Mouse (Mus musculus) cerebellum, postnatal 4 days (tissue): ENCODE measurements around the gene B3galt5.

Experiments
- DNase-seq, 2 experiments: peaks; one replicate each; pipeline ENCODE4 v3.0.0; 2022; ENCODE audit warnings: low spot score in 2 of 2, mixed read lengths in 1 of 2

The B3galt5 gene

GRCm38 (mm10) chr16:96235366-96235970, at the start of gene B3galt5:
TSS of gene B3galt5 (plus strand) at chr16:96235801.
- DNase-seq, result no peak

- DNase-seq, result no peak
Measured at GRCm38 (mm10) chr16:96187619-96188018, 48.0 kb upstream of the B3galt5 start.

DNA sequence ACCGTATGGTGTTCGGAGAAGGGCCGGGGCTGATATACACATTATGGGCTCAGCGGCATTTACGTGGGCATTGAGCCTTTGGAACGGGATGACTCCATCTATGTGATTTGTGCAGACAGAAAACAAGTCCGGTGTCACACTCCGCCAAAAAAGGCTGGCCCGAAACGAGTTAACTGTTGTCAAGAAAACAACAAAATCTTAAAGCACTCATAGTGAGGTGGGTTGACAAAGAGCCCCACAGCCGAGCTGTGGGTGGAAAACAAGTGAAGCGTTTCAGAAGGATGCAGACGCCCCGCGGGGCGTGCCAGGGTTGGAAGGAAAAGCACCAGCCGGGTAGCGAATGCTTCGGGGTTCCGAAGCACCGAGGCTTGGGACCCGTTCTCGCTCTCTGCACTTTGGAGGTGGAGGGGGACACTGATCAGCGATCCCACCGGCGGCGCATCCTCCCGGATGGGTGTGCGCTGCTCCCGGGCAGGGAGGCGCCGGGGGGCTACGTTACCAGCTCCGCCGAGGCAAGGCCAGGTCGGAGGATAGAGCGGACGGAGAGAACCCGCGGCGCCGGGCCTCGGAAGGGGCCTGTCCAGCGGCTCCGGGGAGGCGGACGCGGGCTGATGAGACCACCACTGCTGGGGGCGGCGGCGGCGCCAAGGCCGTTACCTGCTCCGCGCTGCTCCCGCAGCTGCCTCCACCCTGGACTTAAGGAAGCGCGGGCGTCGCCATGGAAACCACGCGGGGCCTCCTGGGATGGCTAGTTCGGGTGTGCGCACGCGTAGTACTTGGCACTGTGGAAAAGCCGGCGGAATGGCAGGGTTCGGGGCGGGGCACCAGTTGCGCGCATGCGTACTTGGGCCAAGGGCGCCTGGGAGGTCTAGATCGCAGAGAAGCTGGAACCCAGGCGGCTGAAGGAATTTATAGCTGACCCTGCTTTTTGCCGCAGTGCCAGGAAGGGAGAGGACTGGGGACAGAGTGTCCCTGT, 43.8 kb upstream of the B3galt5 start, which contains the start of gene Lca5l:
Gene Lca5l (minus strand): TSS at position 741 of the 976 bp plus-strand sequence.
- DNase-seq, result peak; percentile 99

DNA sequence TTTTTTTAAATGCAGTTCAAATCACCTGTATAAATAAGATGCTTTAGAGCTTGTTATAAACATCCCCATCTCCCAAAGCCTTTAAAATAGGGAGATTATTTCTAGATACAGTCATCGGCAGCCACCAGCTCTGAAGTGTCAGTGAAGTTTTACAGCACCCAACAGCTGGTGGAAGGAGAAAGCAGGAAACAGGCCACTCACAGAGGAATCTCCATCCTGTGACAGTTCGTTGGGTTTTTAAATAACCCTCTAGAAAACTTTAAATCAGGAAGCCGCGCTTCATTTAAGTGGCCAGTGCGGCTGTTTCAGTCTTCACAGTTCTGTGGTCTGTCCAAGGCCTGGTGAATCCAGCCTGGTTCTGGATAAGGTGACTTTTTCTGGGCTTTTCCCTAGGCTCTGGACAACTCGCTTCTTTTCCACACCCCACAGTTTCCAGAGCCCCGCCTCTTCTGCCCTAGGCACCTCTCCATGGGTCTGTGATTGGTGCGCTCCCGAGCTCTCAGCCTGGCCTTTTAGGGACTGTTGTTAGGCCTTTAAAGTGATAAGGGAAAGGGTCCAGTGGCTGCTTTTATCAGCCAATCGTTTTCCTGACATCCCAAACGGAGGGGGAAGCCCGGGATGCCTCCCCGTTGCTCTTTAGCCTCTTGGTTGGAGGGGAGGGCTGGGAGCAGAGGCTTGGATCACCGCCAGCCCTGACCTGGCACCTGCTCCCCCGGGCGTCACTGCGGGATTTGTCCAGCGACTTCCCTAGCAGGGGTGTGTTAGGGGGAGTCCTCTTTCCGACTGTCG, 35.5 kb upstream of the B3galt5 start, which contains the start of gene Sh3bgr:
Gene Sh3bgr (plus strand): TSS at position 538 of the 789 bp plus-strand sequence.
- DNase-seq, result peak; percentile 29 to 44

DNA sequence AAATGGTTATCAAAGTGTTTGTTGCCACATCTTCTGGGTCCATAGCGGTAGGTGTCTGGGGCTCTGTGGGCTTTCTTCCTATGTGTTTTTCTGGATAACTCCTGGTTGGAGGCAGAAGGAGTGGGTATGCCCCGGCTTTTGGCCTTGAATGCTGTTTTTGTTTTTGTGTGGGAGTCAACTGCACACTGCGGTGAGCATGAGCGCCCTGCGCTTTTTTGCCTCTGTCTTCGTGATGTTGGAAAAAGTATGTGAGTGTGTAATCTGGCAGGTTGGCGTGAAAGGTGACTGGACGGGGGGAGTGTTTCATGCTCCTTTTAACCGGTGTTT, 34.9 kb upstream of the B3galt5 start:
- no peak for DNase-seq

GRCm38 (mm10) chr16:96201485-96202232, 33.9 kb upstream of the B3galt5 start:
- DNase-seq, result no peak

DNA sequence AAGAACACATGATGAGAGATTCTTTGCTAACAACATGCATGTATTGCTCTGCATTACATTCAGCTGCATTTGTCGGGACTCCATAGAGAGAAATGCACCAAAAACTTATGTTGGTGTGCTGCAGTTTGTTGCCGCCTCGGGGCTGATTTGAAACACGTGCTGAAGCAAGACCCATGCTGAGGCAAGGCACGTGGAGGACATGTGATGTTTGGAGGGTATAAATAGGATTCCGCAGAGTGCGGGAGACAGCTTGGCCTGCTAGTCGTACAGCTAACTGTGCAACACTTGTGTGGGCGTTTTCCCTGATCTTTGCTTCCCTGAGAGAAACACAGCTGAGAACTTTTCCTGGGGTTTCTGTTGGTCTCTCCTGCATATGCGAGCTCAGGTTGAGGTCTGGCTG, 25.8 kb upstream of the B3galt5 start:
- DNase-seq, result no peak

DNA sequence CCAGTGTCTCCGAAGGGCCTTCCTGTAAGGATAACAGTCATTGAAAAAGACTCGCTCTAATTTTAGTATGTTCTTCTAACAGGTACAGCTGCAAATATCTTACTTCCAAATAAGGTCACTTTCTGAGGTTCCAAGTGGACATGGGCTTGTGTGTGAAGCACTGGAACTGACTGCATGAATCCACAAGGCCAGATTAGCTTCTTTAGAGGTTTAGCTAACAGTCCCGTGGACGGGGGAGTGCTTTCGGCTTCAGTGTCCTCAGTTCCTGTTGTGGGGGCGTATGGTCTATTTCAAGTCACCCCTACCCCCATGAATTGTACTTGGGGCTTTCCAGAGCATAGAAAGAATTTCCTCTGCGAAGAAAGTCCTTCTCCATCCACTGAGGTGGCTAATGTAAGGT, 24.7 kb upstream of the B3galt5 start:
- no peak for DNase-seq

- no peak for DNase-seq
Measured at GRCm38 (mm10) chr16:96213027-96213426, 22.6 kb upstream of the B3galt5 start.

DNA sequence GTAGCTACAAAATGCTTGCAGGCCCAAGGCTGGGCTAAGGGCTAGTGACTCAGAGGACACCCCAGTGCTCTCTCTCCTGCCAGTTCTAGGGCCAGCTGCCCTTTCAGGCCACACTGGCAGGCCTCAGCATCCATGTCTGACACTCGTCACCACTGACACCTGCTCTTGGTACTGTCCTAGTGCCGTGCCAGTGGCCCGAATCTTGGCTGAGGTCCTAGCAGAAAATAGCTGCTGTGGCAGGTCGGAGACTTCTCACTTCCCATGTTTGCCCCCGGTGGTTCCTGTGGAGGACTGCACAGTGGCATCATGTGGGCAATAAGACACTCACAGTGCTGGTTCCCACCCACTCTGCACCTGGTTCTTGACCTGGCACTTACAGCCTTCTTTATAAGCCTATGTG, 14.1 kb upstream of the B3galt5 start:
- DNase-seq, result no peak

DNA sequence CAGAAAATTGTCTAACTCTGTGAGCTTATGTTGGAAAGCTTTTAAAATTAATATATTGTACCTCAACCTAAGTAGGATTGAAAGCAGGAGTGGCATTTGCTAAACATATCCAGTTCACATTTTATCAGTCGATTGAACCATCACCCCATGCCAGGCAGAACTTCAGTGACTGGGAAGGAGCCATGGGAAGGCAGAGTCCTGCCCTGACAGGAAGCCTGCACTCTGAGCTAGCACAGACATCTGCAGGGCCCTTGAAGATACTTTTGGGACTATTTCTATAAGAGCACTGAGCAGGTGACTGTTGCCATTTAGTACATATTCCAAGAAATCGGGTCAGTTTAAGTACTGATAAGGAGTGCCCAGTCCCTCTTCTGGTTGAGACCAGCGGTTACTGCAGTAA, 13.6 kb upstream of the B3galt5 start:
- no peak for DNase-seq

GRCm38 (mm10) chr16:96222452-96222851, 13.1 kb upstream of the B3galt5 start:
- no peak for DNase-seq

DNA sequence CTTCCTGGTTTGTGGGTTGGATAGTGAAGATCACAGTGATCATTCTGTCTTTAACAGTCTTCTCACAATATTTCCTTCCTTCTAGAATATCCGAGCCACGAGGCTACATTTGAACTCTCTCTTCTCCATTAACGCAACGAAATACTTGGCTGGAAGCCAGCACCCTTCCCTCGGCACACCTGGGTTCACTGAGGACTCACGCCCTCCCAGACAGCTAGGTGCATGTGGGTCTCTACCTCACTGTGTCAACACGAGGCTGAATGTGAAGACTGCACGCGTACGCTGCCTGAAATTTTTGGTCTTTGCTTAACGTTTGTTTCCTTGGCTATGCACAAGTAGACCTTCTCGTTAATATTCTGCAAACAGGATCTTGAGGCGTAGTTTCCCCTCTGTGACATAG, 7.2 kb upstream of the B3galt5 start:
- DNase-seq, result no peak

- DNase-seq, result no peak
Measured at GRCm38 (mm10) chr16:96229044-96229555, 6.5 kb upstream of the B3galt5 start.

DNA sequence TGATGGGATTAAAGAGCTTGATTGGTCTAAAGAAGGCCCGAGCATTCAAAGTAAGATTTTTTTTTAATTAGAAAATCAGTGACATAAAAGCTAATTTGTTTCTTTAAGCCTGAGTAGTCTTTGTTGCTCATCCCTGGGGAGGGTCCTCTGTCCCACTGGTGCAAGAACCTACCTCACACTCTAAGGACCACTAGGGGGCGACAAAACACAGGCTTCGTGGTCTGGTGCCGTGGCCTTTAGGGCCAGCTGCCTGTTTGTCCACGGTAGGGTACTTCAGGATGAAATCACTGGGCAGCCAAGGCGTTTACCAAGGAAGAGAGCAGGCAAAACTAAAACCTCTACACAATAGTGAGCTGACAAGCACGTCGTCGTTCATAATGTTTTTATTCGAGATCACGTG, 5.2 kb upstream of the B3galt5 start:
- peak; percentile 73 to 78 for DNase-seq

DNA sequence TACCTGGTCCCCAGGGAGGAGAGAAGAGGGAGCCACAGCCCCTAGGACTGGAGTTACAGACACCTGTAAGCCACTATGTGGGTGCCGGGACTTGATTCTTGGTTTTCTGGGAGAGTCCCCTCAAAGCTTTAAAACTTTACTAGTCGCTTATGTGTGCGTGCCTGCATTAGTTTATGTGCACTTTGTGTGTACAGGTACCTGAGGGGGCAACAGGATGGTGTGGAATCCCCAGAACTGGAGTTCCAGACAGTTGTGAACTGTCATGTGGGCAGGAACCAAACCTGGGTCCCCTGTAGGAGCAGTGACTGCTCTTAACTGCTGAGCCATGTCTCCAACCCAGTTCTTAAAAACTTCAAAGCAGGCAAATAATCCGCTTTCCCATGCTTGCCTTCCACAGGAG, 4.3 kb upstream of the B3galt5 start:
- DNase-seq, result no peak

GRCm38 (mm10) chr16:96231974-96232373, 3.6 kb upstream of the B3galt5 start:
- DNase-seq, result no peak

- no peak for DNase-seq
Measured at GRCm38 (mm10) chr16:96233996-96234395, 1.6 kb upstream of the B3galt5 start.

GRCm38 (mm10) chr16:96244496-96244895, 8.9 kb downstream of the B3galt5 start:
- no peak for DNase-seq

DNA sequence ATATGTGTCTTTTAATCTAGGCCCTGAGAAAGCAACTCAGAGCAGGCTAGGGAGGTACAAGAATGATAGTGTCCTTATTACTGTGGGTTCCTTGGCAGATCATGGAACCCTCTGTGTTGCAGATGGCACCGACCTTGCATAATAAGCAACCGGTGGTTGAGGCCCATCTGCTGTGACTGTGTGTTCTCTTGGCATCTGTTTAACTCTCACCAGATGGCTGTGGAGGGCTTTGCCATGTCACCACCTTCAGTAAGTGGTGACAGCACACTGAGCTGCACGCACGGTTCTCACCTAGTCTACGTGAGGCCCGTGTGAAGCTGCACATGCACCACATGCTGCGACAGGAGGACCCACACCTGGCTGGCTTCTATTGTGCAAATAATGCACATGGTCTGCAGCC, 14.0 kb downstream of the B3galt5 start:
- DNase-seq, result peak in 1 of 2 experiments; percentile 68

- DNase-seq, result no peak
Measured at GRCm38 (mm10) chr16:96252146-96252545, 16.5 kb downstream of the B3galt5 start.
